Mouse (Mus musculus) lung, postnatal 0 days (tissue): ENCODE results near the gene Spats2.
"Not testable (repeated sequence)": the region's sequence is repeated elsewhere in the genome, so short reads cannot be mapped to it uniquely, and the experiment has no call there.

Source experiments
- CTCF ChIP-seq: IDR thresholded peaks from 2 replicates; pipeline ENCODE4 v1.5.1; 2016; ENCODE audit warnings: antibody characterized with exemption, mild to moderate bottlenecking
- EP300 ChIP-seq: IDR thresholded peaks from 2 replicates; pipeline ENCODE4 v1.6.1; 2016; ENCODE audit warnings: antibody characterized with exemption, mild to moderate bottlenecking, control low read depth

DNA sequence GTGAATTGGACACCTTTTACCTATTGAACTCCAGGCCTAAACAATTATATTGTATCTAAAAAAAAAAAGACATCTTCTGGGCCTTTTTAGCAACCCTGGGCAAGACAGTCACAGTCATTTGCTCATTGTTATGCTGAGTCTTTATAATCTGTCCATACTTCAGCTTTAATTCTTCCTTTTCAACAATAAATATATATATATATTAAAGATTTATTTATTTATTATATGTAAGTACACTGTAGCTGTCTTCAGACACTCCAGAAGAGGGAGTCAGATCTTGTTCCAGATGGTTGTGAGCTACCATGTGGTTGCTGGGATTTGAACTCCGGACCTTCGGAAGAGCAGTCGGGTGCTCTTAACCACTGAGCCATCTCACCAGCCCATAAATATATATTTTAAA lies 49.7 kb upstream of the Spats2 start:
- TF ChIP-seq CTCF, EP300: not testable (repeated sequence)
